Mouse (Mus musculus) heart, adult 11 months (tissue): ENCODE measurements around the gene Azin2.

ENCODE experiments used
- DNase-seq: peaks from one replicate; pipeline ENCODE4 v3.0.0; 2022

Gene Azin2

GRCm38 (mm10) chr4:128976577-128976976 is 14.3 kb upstream of the Azin2 start:
- no peak for DNase-seq

DNA sequence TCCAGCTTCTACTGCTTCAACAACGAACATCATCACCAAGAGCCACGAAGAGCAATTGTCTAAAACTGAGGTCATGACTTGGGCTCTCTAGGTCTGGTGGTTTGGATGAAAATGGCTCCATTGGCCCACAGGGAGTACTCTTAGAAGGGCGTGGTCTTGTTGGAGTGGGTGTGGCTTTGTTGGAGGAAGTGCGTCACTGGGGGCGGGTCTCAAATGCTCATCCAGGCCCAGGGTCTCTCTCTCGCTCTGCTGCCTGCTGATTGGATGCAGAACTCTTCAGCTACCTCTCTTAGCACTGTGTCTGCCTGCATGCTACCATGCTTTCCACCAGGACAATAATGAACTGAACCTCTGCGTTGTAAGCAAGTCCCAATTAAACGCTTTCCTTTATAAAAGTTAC is 12.4 kb upstream of the Azin2 start:
- no peak for DNase-seq

DNA sequence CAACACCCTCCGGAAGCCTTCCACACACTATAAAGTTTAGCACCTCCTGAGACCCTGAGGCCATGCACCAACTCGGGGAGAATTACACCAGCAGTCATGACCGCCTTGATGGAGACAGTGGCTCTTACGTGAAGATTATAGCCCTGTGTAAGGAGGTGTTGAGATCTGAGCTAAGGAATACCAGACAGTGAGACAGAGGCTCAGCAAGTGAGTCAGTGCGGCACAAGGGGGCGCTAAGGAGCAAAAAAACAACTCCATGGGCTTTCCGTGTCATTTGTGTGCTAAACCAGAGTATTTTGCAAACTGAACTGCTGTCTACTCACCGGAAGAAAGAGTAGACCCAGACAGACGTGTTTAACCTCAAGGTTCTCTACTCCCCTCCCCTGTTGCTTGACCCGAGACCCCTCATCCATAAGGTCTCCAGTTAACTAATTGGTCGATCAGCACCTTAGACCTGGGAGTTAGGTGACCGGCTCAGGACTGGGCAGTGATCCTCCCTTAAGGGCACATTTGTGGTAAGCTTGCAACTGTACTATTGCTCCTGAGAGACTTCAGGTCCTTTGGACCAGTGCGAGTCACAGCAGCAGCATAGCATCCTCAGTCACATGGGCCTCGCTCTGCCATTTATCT is 8.9 kb upstream of the Azin2 start:
- peak; percentile 95 for DNase-seq

DNA sequence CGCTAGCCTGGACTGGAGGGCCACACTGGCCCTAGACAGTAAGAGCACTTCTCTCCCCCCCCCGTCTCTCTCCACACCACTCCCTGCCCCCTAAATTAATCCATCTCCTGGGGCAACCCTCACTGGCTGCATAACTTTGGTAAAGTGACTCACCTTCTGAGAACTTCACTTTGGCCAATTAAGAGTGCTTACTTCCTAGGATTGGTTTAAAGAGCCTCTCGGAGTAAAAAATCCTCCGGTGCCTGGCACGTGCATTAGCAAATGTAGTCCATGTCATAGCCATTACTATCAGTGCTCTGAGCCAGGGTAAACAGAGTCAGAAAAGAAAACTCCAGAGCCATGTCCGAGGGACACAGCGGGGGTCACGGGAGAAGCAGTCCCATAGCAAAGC is 8.2 kb upstream of the Azin2 start:
- no peak for DNase-seq

DNA sequence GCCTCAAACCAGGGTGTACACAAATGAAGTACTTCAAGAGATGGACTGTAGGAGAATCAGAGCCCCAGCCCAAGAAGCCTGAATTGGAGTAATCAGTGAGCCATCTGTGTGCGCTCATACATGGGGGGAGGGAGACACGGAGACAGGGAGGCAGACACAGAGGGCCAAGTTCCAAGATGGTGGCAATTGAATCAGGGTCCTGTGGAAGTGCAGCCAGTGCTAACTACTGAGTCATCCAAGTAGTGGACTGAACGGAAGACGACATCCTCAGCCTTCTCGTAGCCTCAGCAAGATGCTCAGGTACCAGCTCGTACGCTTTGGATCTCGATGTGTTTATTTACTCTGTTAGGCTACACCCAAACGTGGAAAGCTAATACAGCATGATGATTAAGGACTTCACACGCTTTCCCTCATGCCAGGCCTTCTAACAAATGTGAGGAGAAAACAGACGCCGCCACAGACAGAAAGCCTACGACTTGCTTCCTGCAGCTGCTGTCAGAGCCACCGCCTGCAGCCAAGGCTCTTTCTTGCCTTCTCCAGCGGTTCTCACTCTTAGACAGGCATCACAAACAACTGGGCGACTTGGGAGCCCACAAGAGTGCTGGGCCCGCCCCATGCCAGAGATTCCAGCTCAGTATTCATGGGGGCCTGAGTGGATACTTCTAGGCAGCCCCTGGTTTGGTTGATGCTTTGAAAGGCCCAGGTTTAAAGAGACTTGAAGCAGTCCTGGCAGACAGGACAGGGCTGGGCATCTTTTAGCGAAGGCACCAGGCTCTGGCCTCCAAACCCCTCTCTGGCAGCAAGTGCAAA is 7.6 kb upstream of the Azin2 start:
- no peak for DNase-seq

DNA sequence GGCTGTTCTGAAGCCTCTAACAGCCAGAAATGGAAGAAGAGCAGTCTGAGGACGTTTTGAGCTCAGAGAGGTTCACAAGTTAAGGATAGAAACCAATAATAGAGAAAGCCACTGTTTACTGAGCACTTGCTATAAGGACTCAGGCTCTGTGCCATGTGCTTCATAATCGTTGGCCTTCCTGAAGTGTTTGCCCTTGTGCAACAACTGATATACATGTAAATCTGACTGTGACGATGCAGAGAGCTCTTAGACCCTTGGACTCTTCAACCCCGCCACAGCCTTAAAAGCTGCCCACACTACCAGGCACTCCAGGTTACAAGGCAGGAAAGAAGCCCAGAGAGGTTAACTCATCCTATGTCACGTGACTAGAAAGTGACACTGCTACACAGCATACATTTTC is 6.8 kb upstream of the Azin2 start:
- DNase-seq = no peak

GRCm38 (mm10) chr4:128966751-128967150 is 4.5 kb upstream of the Azin2 start:
- DNase-seq = no peak

DNA sequence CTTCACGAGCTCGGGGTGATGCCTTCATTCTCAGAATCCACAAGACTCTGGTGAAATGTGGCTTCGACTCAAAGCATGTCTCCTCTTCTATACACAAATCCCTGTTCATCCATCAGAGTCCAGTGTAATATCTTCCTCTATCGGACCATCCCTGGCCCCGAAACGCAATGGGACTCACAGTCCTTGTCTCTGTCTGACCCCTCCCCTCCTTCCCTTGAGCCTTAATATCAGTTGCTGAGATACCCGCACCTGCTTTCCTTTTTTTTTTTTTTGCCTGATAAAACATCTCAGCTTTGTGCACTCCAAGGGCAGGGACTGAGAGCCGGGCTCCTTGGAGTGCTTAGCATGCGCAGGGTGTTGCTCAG is 666 bp upstream of the Azin2 start:
- DNase-seq = no peak

GRCm38 (mm10) chr4:128961301-128962028 is 777 bp downstream of the Azin2 start:
- no peak for DNase-seq

DNA sequence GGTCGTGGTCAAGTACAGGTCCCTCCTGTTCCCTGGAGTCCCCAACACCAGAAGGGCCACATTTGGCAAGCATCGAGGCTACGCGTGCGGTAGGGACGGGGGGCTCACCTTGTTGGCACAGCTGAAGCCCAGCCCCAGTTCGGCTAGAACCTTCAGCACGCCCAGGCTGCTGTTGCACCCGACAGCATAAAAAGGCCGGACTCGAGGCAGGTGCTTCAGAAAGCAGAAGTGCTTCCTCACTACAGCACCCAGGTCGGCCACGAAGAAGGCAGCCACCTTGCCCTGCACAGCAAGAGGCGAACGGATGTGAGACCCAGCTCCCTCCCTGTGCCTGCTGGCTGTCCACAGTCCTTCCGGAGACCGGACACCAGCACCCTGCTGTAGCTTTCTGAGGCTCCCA is 2.6 kb downstream of the Azin2 start:
- DNase-seq = no peak

DNA sequence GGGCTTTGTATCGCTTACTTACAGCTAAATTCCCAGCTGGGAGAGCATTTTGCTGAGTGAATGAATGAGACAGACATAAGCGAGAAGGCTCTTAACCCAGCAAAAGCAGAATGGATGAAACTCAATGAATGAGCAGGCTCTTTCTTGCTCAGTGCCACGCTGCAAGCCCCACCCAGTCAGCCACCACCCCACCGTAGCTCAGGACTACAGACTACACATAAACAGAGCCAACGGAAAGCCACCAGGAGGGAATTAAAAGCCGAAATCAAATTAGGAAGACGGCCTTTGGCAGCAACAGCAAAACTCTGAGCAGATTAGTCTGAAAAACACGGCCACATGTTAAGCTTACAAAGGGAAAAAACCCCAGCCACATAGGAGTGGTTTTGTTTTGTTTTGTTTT is 3.4 kb downstream of the Azin2 start:
- no peak for DNase-seq

- DNase-seq = no peak
Measured at GRCm38 (mm10) chr4:128958156-128958555, 4.1 kb downstream of the Azin2 start.

GRCm38 (mm10) chr4:128957155-128957911 is 4.9 kb downstream of the Azin2 start:
- DNase-seq = peak; percentile 93

DNA sequence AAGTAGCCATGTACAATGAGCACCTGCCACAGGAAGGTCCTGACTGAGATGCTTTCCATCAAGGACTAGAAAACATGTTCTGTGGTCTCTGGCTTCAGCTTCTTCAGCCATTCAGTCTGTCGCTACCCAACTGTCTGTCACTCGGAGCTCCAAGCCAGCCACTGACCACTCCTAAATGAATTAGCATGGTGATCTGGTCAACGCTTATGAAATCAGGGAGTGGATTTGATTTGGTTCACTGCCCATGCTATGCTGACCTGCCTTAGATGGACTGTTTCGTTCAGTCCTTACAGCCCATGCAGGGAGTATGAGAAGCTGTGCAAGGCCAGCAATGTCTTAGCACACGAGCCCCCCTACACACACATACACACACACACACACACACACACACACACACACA is 8.4 kb downstream of the Azin2 start:
- DNase-seq = no peak

DNA sequence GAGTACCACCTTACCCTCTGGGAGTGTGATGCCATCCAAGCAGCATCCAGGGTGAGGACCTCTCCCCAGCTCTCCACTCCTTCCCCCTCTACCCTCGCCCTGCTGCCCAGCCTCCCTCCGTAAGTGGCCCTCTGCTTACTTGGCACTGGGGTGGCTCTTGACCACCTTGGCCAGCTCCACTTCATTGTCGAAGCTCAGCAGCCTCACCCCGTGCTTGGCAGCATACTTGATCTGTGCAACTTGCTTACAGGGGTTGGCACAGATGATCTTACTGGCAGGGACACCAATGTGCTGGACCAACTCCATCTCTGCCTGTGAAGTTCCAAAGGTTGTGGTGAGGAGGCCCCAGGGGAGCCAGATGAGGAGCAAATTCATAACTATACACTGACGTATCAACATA is 11.8 kb downstream of the Azin2 start:
- DNase-seq = peak; percentile 95

GRCm38 (mm10) chr4:128949470-128950005 is 12.7 kb downstream of the Azin2 start:
- DNase-seq = no peak

- no peak for DNase-seq
Measured at GRCm38 (mm10) chr4:128948137-128948674, 14.0 kb downstream of the Azin2 start.

DNA sequence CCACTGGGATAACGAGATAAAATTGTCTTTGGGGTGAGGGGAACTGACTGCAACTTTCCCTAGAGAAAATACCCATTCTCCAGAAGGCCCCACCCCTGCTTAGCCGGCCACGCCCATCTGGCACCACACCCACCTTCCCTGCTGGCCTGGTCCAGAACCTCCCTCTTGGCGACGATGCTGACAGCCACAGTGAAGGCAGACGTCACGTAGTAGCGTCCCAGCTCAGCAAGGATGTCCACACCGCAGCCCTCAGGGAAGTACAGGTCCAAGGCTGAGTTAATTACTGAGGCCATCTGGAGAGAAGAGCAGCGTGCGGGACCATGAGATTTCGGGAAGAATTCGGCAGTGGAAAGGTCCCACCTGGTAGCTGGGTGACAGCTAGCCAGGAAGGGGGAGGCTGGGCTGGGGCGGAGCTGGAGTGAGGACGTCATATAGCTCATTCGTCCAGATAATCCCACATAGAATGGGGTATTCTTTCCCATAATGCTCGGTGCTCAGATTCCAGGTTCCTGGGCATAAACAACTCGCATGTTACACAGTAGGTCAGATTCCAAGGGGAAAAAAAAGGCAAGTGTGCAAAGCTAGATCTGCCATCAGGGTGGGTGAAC is 14.8 kb downstream of the Azin2 start:
- peak; percentile 90 for DNase-seq

DNA sequence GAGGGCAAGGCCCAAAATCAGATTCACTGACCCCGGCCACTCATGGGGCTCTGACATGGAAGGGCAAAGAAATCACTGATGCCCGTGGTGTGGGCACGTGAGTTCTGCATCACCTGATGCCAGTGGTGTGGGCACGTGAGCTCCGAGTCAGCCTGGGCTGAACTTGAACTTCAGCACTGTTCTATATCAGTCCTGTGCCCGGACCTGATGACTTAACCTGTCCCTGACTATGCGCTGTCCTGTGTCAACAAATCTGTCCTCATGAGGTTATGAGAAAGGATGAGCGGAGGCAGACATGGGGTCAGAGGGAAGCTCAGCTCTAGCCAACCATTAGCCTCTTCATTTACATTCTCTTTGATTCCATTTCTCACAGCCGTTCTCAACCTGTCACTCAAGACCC is 15.5 kb downstream of the Azin2 start:
- no peak for DNase-seq

DNA sequence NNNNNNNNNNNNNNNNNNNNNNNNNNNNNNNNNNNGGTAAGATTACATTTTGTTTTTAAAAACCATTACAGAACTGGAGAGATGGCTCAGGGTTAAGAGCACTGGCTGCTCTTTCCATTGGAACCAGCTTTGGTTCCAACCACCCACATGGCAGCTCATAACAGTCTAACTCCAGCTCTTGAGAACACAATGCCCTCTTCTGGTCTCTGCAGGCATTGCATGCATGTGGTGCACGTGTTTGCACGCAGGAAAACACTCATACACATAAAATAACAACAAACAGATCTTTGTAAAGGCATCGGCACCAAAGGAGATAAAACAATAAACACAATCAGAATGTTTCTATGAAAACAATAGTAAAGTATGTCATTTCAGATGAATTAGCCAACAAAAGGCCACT is 19.9 kb downstream of the Azin2 start:
- DNase-seq = no peak

DNA sequence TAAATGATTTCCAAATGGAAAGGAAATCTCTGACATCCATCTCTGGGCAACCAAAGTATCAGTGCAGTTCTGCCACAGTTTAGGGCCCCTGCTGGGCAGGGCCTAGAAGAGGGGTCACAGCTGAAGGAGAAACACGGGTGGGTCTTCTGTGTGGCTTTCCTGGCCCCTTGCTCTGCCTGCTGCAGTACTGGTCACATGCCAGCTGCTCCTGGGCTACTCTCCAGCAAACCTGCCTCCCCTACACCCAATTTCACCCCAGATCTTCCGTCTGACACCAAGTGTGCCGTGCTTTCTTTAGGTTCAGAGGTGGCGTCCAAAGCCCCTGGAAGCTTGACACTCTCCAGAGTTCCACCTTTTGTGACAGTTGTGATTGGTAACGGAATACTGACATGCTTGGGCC is 26.6 kb downstream of the Azin2 start:
- no peak for DNase-seq

- DNase-seq = no peak
Measured at GRCm38 (mm10) chr4:128932783-128933182, 29.5 kb downstream of the Azin2 start.
